Mouse (Mus musculus) ES-E14 (cell line): ENCODE data around the gene Rpa1.

ENCODE experiments used
- HCFC1 ChIP-seq: IDR thresholded peaks from 2 replicates; pipeline ENCODE4 v1.6.1; 2012; ENCODE audit warnings: low read length, inconsistent platforms, borderline replicate concordance; ENCODE audit not compliant: insufficient read depth
- MAFK ChIP-seq: IDR thresholded peaks from 2 replicates; pipeline ENCODE4 v1.6.1; 2014; ENCODE audit warnings: mild to moderate bottlenecking, low read depth, low read length, inconsistent platforms; ENCODE audit not compliant: insufficient read depth
- ZC3H11A ChIP-seq: IDR thresholded peaks from 2 replicates; pipeline ENCODE4 v1.6.1; 2012; ENCODE audit warnings: low read depth, mild to moderate bottlenecking, inconsistent platforms, low read length, borderline replicate concordance
- ZNF384 ChIP-seq: IDR thresholded peaks from 2 replicates; pipeline ENCODE4 v1.6.1; 2012; ENCODE audit warnings: low read depth, low read length, inconsistent platforms

GRCm38 (mm10) chr11:75251006-75251512 lies 97.1 kb downstream of the Rpa1 start:
- TF ChIP-seq ZNF384 (no peak), HCFC1 (no peak), MAFK (no peak), ZC3H11A (no peak)
